Mouse (Mus musculus) retina, embryonic 14.5 days (tissue): ENCODE measurements at regions not wholly inside any gene's neighbourhood (a gene's known extent, or its start where the extent isn't known, plus 50 kb on each side); places are given as distances from the start of the nearest gene placed in this dataset.
"Not testable (repeated sequence)": the region's sequence is repeated elsewhere in the genome, so short reads cannot be mapped to it uniquely, and the experiment has no call there.

Experiments
- DNase-seq: peaks from one replicate; pipeline ENCODE4 v3.0.0-alpha.2; 2015; ENCODE audit warnings: low spot score

DNA sequence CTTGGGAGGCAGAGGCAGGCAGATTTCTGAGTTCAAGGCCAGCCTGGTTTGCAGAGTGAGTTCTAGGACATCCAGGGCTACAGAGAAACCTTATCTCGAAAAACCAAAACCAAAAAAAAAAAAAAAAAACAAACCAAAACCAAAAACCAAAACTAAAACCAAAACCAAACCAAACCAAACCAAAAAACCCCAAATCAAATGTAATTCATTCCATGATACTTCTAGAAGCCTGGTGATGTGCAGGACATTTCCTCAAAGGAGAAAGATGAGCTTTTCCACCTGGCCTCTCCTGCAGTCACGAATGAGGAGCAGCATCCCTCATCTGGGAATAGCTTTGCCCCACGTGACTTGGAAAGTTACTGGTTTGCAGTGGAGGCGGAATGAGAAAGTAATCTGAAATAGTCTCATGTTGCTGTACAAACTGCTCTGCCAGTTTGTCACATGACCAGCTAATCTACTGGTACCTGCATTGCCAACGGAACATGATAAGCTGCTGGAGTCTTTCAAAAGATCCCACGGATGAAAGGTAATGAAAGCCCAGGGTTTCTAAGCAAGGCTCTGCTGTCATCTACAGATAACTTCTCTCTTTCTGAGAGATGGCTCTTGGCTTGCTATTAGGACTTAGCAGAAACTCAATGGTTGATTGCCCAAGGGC lies 127.8 kb upstream of the Max start:
- no peak for DNase-seq

DNA sequence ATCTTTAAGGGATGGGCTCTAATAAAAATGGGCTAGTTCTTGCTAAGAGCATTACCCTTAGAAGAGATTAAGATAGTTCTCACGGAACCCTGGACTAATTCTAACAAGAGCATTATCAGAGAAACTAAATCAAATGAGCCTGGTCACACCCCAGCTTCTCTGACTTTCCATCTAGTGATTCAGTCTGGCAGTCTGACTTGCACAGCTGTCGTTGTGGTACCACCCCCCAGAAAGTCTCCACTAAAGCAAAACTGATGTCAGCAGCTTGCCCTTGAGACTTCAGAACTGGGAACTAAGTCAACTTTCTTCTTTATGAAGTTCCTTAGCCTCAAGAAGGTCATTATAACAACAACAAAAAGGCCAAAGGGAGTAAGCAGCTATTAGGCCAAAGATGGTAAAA lies 126.5 kb upstream of the Max start:
- no peak for DNase-seq

DNA sequence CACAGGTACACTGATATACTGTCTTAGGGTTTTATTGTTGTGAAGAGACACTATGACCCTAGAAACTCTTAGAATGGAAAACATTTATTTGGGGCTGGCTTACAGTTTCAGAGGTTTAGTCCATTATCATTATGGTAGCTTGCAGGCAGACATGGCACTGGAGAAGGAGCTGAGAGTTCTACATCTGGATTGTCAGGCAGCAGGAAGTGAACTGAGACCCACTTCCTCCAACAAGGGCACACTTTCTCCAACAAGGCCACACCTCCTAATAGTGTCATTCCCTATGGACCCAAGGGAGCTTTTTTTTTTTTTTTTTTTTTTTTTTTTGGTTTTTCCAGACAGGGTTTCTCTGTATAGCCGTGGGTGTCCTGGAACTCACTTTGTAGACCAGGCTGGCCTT lies 124.9 kb upstream of the Max start:
- DNase-seq = not testable (repeated sequence)

DNA sequence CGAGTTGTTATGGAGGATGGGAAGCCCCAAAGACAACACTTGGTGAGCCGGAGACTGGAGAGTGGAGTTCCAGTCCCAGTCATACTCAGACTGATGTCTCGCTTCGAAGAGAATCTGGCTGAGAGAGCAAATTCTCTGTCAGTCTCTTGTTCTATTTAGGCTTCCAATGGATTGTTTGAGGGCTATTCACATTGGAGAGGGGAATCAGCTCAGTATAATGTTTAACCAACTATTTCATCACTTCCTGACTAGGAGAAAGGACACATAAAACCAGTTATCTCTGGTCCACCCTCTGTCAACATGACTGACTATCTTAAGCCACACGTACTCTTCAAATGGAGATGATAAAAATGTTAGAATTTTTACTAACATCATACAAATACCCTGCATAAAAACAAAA lies 123.9 kb upstream of the Max start:
- DNase-seq = no peak

DNA sequence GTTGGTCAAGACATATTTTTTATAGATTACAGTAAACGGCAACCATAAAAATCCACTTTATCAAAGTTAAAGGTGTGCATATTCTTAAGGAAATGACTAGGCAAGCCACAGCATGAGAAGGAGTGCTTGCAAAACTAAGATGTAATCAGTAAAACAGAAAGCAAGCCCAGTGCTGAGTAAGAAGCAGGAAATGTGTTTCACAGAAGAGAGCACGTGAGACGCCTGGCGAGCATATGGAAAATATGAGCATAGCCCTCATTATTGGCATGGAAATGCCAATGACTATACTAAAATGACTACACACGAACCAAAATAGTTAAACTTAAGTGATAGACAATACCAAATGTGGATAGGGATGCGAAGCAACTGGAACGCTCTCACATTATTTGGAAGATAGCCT lies 123.2 kb upstream of the Max start:
- no peak for DNase-seq

DNA sequence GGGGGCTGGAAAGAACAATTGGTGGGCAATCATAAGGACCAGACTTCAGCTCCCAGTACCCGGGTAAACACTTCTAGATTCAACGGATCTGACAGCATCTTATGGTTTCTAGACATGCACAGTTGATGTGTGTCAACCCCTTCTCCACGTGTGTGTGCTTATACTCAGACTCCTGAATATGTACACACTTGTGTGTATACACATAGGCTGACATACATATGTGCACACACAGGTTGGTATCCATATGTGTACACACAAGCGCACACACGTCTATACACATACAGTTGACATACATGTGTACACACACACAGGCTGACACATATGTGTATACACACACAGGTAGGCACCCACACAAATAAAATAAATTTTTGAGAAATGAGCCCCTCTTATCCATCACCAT lies 122.7 kb upstream of the Max start:
- DNase-seq = no peak

DNA sequence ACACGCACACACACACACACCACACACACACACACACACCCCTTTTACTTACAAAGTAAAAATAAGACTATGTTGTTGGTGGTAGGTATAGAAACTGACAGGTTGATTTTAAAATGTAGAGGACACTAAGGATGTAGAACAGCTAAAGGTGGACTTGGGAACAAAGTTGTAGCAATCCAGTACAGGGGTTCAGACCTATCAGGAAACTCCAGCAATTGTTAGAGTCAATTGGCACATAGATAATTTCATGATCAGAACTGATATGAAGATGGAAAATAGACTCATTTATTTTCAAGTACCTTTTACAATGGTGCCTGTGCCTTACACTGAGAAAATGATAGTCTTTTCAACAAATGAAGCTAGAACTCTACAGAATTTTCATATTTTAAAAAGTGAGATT lies 122.3 kb upstream of the Max start:
- DNase-seq = no peak

DNA sequence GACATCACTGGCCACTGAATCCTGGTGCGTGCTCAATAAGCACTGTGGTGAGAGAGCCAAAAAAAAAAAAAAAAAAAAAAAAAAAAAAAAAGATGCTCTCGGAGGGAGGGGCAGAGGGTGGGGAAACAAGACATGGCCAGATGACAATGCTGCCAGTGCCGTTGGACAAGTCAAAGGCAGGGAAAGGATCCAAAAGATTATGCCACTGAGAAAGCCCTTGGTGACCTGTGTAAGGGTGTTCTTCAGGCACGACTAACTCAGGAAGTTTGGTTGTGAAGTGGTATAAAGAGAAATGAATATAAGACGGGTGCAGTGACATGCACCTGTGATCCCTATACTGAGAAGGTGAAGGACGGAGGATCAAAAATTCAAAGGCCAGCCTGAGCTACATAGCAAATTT lies 121.8 kb upstream of the Max start:
- no peak for DNase-seq

DNA sequence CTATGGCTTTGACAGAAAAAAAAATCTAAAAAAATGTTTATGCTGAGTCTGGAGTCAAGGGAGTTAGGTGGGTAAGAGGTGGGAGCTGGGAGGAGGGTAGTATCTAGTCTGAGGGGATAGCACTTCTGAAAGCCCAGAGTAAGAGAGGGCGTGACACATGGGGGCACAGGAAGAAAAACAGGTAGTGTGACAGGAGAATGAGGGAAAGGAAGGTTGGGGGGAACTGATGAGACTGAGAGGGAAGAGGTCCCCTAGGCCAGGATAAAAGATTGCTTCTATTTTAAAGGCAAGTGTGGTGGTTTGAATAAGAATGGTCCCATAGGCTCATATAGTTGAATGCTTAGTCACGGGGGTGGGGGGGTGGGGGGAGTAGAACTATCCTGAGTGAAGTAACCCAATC lies 119.8 kb upstream of the Max start:
- no peak for DNase-seq

DNA sequence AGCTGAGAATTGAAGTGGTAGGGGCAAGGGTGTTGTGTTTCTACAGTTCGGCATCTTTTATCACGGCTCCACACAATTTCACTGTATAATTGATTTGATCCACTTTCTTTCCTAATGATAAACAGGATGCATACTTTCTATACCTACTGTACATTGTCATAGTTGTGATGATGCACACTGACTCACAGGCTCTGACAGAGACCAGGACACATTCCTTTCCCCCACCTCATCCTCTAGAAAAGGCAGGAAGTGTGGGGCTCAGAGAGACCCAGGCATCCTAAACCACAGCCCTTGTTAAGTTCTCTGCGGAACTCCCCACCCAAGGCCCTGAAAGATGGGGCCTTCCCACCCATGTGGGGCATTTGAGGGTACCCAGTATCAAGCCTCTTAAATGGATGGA lies 117.5 kb upstream of the Max start:
- no peak for DNase-seq

DNA sequence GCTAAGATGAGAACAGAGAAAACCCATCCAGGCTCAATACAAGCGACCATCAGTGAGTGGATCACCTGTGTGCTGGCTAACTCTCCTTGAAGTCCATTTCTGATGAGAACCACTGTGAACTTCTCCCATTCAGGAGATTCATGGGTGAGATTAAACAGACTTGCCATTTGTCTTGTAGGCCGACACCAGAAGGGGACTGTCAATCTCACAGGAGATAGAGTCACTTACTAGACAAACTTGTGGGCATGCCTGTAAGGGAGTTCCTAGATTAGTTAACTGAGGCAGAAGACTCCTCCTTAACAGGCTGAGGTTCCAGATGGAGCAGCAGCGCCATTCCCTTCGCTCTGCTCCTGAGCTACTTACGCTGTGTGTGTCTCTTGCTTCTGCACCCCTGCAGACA lies 114.7 kb upstream of the Max start:
- no peak for DNase-seq

DNA sequence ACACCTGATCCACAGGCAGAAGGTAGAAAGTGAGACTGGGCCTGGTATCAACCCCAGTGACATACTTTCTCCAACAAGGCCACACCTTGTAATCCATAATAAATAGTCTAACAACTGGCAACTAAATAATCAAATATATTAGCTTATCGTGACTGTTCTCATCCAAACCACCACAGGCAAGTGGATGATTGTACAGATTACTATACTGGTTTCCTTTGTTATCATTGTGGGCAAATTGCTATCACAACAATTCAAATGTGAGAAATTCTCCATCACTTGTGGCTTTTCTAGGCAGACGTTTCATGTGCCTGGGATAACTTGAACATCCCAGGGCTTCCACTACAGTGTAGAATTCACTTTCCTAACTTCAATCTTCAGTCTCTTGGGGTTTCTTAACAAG lies 112.6 kb upstream of the Max start:
- no peak for DNase-seq

DNA sequence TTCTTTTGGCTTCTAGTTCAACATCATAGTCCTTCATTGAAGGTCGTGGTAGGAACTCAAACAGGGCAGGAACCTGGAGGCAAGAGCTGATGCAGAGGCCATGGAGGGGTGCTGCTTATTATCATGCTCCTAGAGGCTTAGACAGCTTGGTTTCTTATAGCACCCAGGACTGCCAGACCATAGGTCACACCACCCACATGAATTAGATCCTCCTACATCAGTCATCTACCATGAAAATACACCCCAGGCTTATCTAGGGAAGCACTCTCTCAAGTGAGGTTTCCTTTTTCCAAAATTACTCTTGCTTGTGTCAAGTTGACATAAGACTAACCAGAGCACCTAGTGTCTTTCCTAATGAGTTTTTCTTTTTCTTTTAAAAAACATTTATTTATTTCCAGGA lies 109.7 kb upstream of the Max start:
- DNase-seq = no peak

DNA sequence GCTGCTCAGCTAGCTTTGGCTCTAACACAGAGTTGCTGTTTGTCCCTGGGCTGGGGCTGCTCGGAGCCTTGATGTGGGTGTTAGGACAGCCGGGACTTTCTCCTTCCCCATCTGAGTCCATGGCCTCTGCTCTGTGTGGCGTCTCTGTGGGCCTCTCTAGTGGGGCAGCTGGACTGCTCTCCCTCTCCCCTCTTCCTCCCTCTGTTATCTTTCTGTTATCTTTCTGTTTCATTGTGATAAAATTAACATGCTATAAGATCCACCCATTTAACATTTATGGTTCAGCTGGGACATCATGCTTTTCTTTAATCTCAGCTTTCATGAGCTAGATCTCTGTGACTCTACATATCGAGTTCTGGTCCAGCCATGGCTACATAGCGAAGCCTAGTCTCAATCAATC lies 105.9 kb upstream of the Max start:
- DNase-seq = no peak

DNA sequence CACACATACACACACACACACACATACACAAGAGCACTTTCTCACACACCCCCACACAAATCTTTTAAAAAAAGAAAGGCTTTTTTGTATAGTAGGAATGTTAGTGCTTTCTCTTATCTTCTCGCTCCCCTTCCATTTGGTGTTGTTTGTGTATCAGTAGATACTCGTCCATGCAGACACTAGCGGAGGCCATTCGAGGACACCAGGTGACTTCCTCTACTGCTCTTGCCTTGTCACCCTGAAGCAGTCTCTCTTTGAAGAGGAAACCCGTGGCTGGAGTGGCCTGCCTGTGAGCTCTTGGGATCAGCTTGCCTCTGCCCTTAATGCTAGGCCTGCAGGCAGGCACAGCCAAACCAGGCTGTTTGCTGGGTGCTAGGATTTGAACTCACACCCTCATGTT lies 105.1 kb upstream of the Max start:
- no peak for DNase-seq

DNA sequence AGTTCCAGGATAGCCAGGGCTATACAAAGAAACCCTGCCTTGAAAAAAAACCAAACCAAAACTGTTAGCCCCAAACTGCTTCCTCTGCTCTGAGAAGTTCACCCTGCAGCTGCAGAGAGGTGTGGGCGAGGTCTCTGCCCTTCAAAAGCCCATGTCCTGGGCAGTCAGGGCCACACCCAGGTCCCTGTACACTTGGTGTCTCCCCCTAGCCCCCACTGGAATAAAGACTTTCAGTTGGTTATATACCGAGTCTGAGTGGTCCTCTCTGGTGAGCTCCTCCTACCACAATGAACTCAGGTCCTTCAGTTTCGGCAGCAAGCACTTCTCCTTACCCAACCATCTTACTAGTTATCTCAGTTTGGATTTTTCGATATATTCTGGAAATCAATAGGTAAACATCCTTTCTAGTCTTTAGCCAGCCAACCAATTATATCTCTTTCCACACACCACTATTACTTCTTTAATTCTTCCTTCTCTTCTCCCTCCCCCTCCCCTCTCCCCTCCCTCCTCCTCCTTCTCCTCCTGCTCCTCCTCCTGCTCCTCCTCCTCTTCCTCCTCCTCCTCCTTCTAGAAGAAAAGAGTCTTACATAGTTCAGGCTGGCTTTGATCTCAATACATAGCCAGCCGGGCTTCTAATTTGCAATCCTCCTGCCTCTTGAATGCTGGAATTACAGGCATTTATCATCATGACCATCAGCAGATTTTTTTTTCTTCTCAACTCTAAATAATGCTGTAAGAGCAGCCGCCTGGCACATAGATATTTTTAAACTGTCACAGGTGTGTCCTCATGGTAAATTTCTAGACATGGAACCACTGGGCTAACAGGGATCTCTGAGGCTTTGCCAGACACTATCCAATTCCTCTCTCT lies 103.9 kb upstream of the Max start:
- DNase-seq = no peak

DNA sequence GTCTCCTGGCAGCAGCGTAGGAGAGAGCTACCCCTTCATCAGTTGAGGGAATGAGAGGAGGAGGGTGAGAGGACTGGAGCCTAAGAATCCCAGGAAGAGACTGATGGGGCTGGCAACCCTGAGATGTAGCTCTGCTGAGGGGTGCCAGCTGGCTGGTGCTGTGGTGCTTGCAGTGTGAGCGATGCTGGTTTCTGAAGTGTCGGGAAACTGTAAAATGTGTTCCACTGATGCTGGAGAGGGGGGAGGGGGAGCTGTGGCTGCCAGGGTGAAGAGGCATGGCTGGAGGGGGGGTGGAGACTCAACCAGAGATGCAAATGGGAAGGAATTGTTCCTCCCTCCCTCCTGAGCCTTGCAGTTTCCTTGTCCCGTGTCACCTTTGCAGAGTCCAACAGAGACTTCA lies 102.0 kb upstream of the Max start:
- DNase-seq = no peak

DNA sequence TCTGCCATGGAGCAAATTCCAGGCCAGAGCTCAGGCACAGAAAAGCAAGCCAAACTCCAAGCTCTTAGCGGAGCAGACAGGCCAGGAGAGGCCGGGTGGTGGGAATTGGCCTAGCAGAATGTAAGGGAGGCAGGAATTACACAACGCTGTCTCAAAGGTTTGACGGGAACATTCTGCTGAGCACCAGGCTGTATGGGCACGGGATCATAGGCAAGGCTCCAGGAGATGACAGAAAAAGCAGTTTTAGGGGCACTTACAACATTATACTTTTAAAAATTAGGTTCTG lies 99.5 kb upstream of the Max start:
- no peak for DNase-seq

DNA sequence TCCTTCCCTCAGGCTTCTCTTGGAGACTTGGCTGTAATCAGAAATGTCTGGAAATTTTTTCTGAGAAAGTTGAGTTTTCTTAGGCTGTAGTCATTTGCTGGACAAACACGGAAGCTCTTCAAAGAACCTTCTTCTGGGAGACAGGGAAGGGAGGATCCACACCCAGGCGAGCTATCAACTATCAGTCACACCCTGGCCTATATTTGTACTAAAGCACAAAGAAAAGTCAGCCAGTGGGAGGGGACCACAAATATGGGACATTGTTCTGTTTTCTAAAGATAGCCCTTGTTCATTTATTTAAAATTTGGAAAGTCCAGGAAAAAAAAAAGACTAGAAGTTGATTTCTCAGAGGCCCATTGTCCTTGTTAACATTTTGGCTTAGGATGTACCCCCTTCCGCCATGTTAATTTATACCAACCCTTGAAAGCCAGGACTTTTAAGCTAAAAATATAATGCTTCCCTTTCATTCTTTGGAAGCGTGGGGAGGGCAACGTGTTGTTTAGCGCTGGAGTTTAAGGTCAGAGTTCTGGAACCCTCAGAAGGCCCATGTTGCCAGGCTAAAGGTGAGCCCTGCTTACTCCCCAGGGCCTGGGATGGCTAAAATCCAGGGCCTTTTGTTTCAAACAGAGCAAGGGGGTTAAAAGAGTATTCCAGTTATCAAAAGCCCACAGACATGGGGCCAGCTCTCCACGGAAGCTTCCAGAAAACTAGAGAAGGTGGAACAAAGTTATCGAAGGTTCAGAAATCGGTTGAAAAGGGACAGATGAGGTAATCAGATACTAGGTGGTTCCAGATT lies 99.0 kb upstream of the Max start:
- no peak for DNase-seq

DNA sequence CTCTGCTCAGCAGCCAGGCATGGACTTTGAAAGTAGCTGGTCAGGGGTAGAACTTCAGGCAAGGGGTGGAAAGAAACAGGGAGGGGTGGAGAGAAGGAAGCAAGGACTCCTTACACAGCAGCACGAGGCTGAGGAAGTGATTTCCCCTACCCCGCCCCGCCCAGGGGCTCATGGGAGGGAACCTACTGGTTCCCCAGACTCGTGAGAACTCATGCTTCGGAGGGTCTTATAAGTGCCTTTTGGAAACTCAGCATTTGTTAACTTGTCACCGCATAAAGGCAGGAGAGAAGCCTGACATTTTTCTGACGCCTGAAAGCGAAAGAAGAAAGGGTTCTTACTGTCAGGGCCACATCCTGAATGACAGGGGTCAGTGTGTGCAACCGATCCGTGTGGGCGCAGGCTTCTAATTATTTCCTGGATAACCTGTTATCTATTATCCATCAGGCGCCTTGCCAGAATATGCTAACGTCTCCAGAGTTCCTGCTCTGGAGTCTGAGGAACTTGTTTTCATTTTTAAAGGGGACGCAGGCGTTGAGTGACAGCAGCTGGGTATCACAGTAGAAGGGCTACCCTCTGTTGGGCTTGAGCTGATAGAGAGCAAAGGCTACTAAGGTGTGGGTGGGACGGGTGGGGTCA lies 98.2 kb upstream of the Max start:
- peak; percentile 46 for DNase-seq

DNA sequence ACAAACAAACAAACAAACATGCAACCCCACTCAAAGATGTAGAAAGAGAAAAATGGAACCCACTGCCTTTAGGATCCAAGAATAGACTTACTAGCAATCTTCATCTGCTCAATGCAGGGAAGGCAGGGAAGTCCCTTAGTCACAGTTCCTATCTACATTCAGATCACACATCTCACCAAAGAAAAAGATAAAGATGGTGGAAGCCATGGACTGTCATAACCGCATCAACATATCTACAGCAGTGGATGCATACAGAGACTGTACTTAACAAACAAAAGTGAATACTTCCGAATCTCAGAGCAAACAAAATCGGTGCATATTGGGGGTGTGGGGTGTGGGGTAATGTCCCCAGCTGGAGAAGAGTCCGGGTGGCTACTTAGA lies 97.7 kb upstream of the Max start:
- no peak for DNase-seq

DNA sequence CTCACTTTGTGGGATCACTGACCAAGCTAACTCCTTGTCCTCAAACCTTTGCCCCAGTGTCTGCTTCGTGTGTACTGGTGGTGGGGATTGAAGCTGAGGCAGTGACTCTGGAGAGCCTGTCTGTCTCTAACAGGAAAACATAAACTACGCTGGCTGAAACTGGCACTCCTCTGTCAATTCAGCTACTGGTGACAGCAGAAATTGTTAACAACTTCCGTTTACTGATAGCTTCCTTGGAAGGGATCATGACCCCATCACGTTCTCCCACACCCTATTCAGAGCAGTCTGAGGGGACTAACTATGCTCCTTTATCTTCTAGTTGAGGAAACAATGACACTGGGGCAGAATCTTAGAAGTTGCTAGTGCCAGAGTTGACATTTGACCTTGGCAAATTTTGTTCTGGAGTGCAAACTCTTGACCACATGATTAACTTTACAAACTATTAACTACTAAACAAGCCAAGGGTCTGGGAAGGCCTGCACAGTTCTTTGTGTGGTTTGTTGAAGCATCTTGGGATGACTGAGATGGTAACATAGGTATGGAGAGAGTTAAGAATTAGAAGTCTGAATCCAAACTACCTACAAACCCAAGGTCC lies 96.7 kb upstream of the Max start:
- no peak for DNase-seq
